Mouse (Mus musculus) ES-CJ7 (cell line): ENCODE results near the gene Adcyap1r1.

Experiments
- DNase-seq: peaks from one replicate; pipeline ENCODE4 v3.0.0; 2011; ENCODE audit warnings: low read depth, low spot score

Adcyap1r1 gene

GRCm38 (mm10) chr6:55501061-55501460, 49.3 kb downstream of the Adcyap1r1 start:
- no peak for DNase-seq

- DNase-seq: no peak
These were observed 50.5 kb downstream of the Adcyap1r1 start for GRCm38 (mm10) chr6:55502309-55502708.

GRCm38 (mm10) chr6:55504797-55505488, 53.2 kb downstream of the Adcyap1r1 start:
- DNase-seq: peak; percentile 48

GRCm38 (mm10) chr6:55506519-55506918, 54.7 kb downstream of the Adcyap1r1 start:
- no peak for DNase-seq

GRCm38 (mm10) chr6:55509130-55509870, 57.5 kb downstream of the Adcyap1r1 start:
- DNase-seq: no peak

- peak; percentile 46 for DNase-seq
These were observed 59.7 kb downstream of the Adcyap1r1 start for GRCm38 (mm10) chr6:55511212-55512065.

- no peak for DNase-seq
These were observed 60.4 kb downstream of the Adcyap1r1 start for GRCm38 (mm10) chr6:55512066-55512703.

GRCm38 (mm10) chr6:55513477-55513876, 61.7 kb downstream of the Adcyap1r1 start:
- DNase-seq: peak; percentile 42

GRCm38 (mm10) chr6:55519605-55520201, 67.9 kb downstream of the Adcyap1r1 start:
- peak; percentile 87 for DNase-seq

GRCm38 (mm10) chr6:55520237-55521095, 68.7 kb downstream of the Adcyap1r1 start:
- peak; percentile 66 for DNase-seq

GRCm38 (mm10) chr6:55536469-55536868, 84.7 kb downstream of the Adcyap1r1 start:
- no peak for DNase-seq

GRCm38 (mm10) chr6:55539196-55539595, 87.4 kb downstream of the Adcyap1r1 start:
- no peak for DNase-seq

GRCm38 (mm10) chr6:55542359-55542758, 90.6 kb downstream of the Adcyap1r1 start:
- no peak for DNase-seq

GRCm38 (mm10) chr6:55543345-55543744, 91.6 kb downstream of the Adcyap1r1 start:
- DNase-seq: no peak

GRCm38 (mm10) chr6:55549211-55549610, 97.4 kb downstream of the Adcyap1r1 start:
- DNase-seq: no peak

- peak; percentile 48 for DNase-seq
These were observed 99.1 kb downstream of the Adcyap1r1 start for GRCm38 (mm10) chr6:55550926-55551325.
